Mouse (Mus musculus): ENCODE measurements around the gene Thsd1.
"Not testable (repeated sequence)": the region's sequence is repeated elsewhere in the genome, so short reads cannot be mapped to it uniquely, and the experiment has no call there.

Thsd1 gene

GRCm38 (mm10) chr8:22264292-22264691 lies 37.2 kb downstream of the Thsd1 start:
- no peak for DNase-seq (ENCODE audit: low read depth in 1 of 2, low spot score in 2 of 2)

- no peak for DNase-seq (ENCODE audit: low read depth in 1 of 2, low spot score in 2 of 2)
Measured at GRCm38 (mm10) chr8:22264787-22265186, 37.7 kb downstream of the Thsd1 start.

GRCm38 (mm10) chr8:22265194-22265593 lies 38.1 kb downstream of the Thsd1 start:
- no peak for DNase-seq (ENCODE audit: low read depth in 1 of 2, low spot score in 2 of 2)

- no peak for DNase-seq (ENCODE audit: low read depth in 1 of 2, low spot score in 2 of 2)
Measured at GRCm38 (mm10) chr8:22266809-22267208, 39.7 kb downstream of the Thsd1 start.

- DNase-seq (ENCODE audit: low read depth in 1 of 2, low spot score in 2 of 2), result no peak
Measured at GRCm38 (mm10) chr8:22273142-22273541, 46.0 kb downstream of the Thsd1 start.

GRCm38 (mm10) chr8:22274641-22275040 lies 47.5 kb downstream of the Thsd1 start:
- no peak for DNase-seq (ENCODE audit: low read depth in 1 of 2, low spot score in 2 of 2)

GRCm38 (mm10) chr8:22282999-22283491 lies 55.9 kb downstream of the Thsd1 start, which contains the start of gene Tpte:
TSS of gene Tpte (plus strand) at chr8:22283441.
- DNase-seq (ENCODE audit: low read depth in 1 of 2, low spot score in 2 of 2), result no peak

GRCm38 (mm10) chr8:22302326-22302725 lies 75.2 kb downstream of the Thsd1 start:
- no peak for DNase-seq (ENCODE audit: low read depth in 1 of 2, low spot score in 2 of 2)

GRCm38 (mm10) chr8:22302896-22303306 lies 75.8 kb downstream of the Thsd1 start:
- DNase-seq (ENCODE audit: low read depth in 1 of 2, low spot score in 2 of 2), result no peak

GRCm38 (mm10) chr8:22304045-22304444 lies 76.9 kb downstream of the Thsd1 start:
- not testable (repeated sequence) for DNase-seq (ENCODE audit: low read depth in 1 of 2, low spot score in 2 of 2)

GRCm38 (mm10) chr8:22306999-22307398 lies 79.9 kb downstream of the Thsd1 start:
- no peak for DNase-seq (ENCODE audit: low read depth in 1 of 2, low spot score in 2 of 2)

Data from monocyte, adult 2 months (primary cell).